Mouse (Mus musculus): ENCODE results near the gene Tk2. TPM values are rescaled to one million over a fixed set of nuclear protein-coding genes. Genes with fewer than 3 reads are reported as not detected.
"Not testable (repeated sequence)": the region's sequence is repeated elsewhere in the genome, so short reads cannot be mapped to it uniquely, and the experiment has no call there.

Tk2 gene
- 14.5 and 16.6 TPM in 2 replicates for total RNA-seq (2014; rRNA removed)
- 14.4 and 18.8 TPM in 2 replicates for polyA plus RNA-seq (2012; rRNA removed)

DNA sequence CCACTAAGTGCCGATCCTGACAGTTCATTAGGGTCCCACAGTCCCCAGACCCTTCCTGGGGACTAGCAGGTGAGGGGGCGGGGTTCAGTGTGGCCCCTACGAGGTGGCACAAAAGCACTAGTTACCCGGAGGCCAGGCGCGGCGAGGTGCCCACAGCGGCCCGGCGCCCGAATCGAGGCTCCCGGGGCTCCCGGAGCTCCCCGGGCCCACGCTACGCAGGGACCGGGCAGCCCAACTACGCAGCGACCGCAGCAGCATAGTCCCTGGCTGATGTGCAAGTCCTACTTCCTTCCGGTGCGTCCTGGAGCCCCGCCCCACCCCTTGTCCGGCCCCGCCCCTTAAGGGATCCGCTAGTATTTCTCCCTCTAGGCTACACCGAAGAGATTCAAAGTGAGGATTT, at the start of gene Tk2:
Gene Tk2 (minus strand): TSS at position 283 of the 400 bp plus-strand sequence.
- no peaks in the 10 kb centered on the region for H3K79me2 ChIP-seq (ENCODE audit: control insufficient read depth, insufficient read depth, low read length)
- peak within 1 kb of the TSS; percentile 98 for H3K4me3 ChIP-seq (ENCODE audit: insufficient read depth, low read depth, low read length)
- DNase-seq (ENCODE audit: extremely low read depth, low read depth, low spot score), result peak; percentile 67
- no peaks in the 10 kb centered on the region for H3K27me3 ChIP-seq (ENCODE audit: control insufficient read depth, insufficient read depth, low read length)
- peak within 1 kb of the TSS; percentile 87 for H3K27ac ChIP-seq (replicated peaks; ENCODE audit: insufficient read depth, low read depth, low read length)
- WGBS, result under 1% methylated on average over 28 of the region's 28 CpGs
- H3K36me3 ChIP-seq (ENCODE audit: control insufficient read depth, insufficient read depth, low read length), result no peaks in the 10 kb centered on the region
- peak within 1 kb of the TSS; percentile 97 for H3K9ac ChIP-seq (ENCODE audit: low read depth, low read length)
- peaks cover 2% of the 10 kb centered on the region; the same call in 1 of the 2 replicates for H3K4me1 ChIP-seq (ENCODE audit: control insufficient read depth, insufficient read depth, low read length)
- TF ChIP-seq POLR2A (IDR thresholded peaks at IDR 0.05; ENCODE audit: extremely low read depth, insufficient read depth, low read length), result peak; percentile 88
- TF ChIP-seq CTCF (IDR thresholded peaks at IDR 0.05; ENCODE audit: low read depth, low read length), result no peak

DNA sequence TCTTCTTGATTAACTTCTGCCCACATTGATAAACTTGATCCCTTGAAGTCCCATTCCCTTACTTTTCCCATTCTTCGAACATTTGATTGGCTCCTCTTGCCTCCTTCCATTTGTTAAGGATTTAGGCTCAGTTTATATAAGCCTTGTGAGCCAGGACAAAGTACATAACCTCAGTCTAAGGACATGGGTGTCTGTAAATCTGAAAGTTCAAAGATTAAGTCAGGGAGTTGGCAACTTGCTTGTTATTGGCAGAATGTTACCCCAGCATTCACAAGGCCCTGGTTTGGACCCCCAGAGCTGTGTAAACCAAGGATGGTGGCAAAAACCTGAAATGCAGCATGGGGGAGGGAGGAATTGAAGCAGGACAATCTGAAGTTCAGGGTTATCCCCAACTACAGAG, 46.0 kb upstream of the Tk2 start:
- no peak overlapping the region for H3K9ac ChIP-seq (ENCODE audit: low read depth, low read length)
- H3K36me3 ChIP-seq (ENCODE audit: control insufficient read depth, insufficient read depth, low read length), result no peaks in the 10 kb centered on the region
- WGBS, result 84% methylated on average over 1 of the region's 1 CpGs
- H3K79me2 ChIP-seq (ENCODE audit: control insufficient read depth, insufficient read depth, low read length), result no peaks in the 10 kb centered on the region
- DNase-seq (ENCODE audit: extremely low read depth, low read depth, low spot score), result peak; percentile 34
- TF ChIP-seq CTCF (IDR thresholded peaks at IDR 0.05; ENCODE audit: low read depth, low read length), result no peak
- TF ChIP-seq POLR2A (IDR thresholded peaks at IDR 0.05; ENCODE audit: extremely low read depth, insufficient read depth, low read length), result no peak
- H3K27ac ChIP-seq (replicated peaks; ENCODE audit: insufficient read depth, low read depth, low read length), result no peak overlapping the region
- H3K4me1 ChIP-seq (ENCODE audit: control insufficient read depth, insufficient read depth, low read length), result no peaks in the 10 kb centered on the region
- H3K27me3 ChIP-seq (ENCODE audit: control insufficient read depth, insufficient read depth, low read length), result no peaks in the 10 kb centered on the region
- H3K4me3 ChIP-seq (ENCODE audit: insufficient read depth, low read depth, low read length), result no peak overlapping the region

DNA sequence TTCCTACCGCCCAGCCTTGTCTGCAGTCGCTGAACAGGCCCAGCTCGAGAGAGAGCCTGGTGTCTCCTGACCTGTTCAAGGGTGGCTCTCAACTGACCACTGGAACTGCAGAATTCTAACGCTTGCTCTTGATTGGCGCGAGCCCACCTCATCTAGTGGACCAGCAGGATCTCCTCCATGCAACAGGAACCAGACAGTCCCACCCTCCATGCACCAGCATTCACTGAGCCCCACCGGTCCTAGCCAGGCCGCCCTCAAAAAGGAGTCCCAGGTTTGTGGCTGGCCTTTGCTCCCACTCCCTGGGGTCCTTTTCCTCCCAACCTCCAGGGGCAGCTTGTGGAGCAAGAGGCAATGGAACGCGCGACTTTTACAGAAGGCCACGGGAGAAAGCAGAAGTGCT, 44.7 kb upstream of the Tk2 start, which contains the start of gene Cmtm2a:
Gene Cmtm2a (minus strand): TSS at position 101 of the 400 bp plus-strand sequence.
- not testable (repeated sequence) for H3K27ac ChIP-seq (replicated peaks; ENCODE audit: insufficient read depth, low read depth, low read length); H3K79me2 ChIP-seq (ENCODE audit: control insufficient read depth, insufficient read depth, low read length); DNase-seq (ENCODE audit: extremely low read depth, low read depth, low spot score); H3K27me3 ChIP-seq (ENCODE audit: control insufficient read depth, insufficient read depth, low read length); H3K36me3 ChIP-seq (ENCODE audit: control insufficient read depth, insufficient read depth, low read length); H3K4me3 ChIP-seq (ENCODE audit: insufficient read depth, low read depth, low read length); H3K9ac ChIP-seq (ENCODE audit: low read depth, low read length); H3K4me1 ChIP-seq (ENCODE audit: control insufficient read depth, insufficient read depth, low read length)
- WGBS, result 89% methylated on average over 12 of the region's 12 CpGs

GRCm38 (mm10) chr8:104268937-104269440, 20.6 kb upstream of the Tk2 start:
- H3K9ac ChIP-seq (ENCODE audit: low read depth, low read length), result no peak overlapping the region
- no peaks in the 10 kb centered on the region for H3K79me2 ChIP-seq (ENCODE audit: control insufficient read depth, insufficient read depth, low read length)
- H3K4me1 ChIP-seq (ENCODE audit: control insufficient read depth, insufficient read depth, low read length), result no peaks in the 10 kb centered on the region
- WGBS, result 89% methylated on average over 6 of the region's 6 CpGs
- no peak overlapping the region for H3K4me3 ChIP-seq (ENCODE audit: insufficient read depth, low read depth, low read length)
- no peak for TF ChIP-seq POLR2A (IDR thresholded peaks at IDR 0.05; ENCODE audit: extremely low read depth, insufficient read depth, low read length)
- TF ChIP-seq CTCF (IDR thresholded peaks at IDR 0.05; ENCODE audit: low read depth, low read length), result no peak
- no peak for DNase-seq (ENCODE audit: extremely low read depth, low read depth, low spot score)
- no peaks in the 10 kb centered on the region for H3K27me3 ChIP-seq (ENCODE audit: control insufficient read depth, insufficient read depth, low read length)
- H3K27ac ChIP-seq (replicated peaks; ENCODE audit: insufficient read depth, low read depth, low read length), result no peak overlapping the region
- H3K36me3 ChIP-seq (ENCODE audit: control insufficient read depth, insufficient read depth, low read length), result no peaks in the 10 kb centered on the region

DNA sequence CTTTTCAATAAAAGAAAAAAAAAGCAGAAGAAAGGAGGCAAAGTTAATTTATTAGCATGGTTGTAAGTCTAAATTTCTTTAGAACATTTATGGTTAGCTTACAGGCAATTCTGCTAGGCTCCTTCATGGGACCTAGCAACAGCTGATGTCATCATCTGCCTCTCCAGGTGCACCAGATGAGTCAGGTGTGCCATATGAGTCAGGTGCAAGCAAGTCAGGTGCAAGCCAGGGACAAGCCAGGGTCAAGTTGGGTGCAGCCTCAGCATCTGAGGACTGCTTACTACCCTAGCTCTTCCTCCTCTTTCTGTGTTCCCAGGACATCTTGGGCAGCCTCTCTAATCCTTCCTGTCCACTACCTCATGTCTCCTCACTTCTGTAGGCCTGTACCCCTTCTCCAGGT, 20.0 kb upstream of the Tk2 start:
- Histone ChIP-seq H3K36me3 (ENCODE audit: control insufficient read depth, insufficient read depth, low read length) (no peaks in the 10 kb centered on the region), H3K9ac (ENCODE audit: low read depth, low read length) (no peak overlapping the region), H3K79me2 (ENCODE audit: control insufficient read depth, insufficient read depth, low read length) (no peaks in the 10 kb centered on the region), H3K27me3 (ENCODE audit: control insufficient read depth, insufficient read depth, low read length) (no peaks in the 10 kb centered on the region), H3K4me1 (ENCODE audit: control insufficient read depth, insufficient read depth, low read length) (no peaks in the 10 kb centered on the region), H3K27ac (replicated peaks; ENCODE audit: insufficient read depth, low read depth, low read length) (no peak overlapping the region), H3K4me3 (ENCODE audit: insufficient read depth, low read depth, low read length) (no peak overlapping the region)
- TF ChIP-seq CTCF (IDR thresholded peaks at IDR 0.05; ENCODE audit: low read depth, low read length), result no peak
- no peak for TF ChIP-seq POLR2A (IDR thresholded peaks at IDR 0.05; ENCODE audit: extremely low read depth, insufficient read depth, low read length)
- DNase-seq (ENCODE audit: extremely low read depth, low read depth, low spot score), result no peak

- H3K4me1 ChIP-seq (ENCODE audit: control insufficient read depth, insufficient read depth, low read length); H3K79me2 ChIP-seq (ENCODE audit: control insufficient read depth, insufficient read depth, low read length); DNase-seq (ENCODE audit: extremely low read depth, low read depth, low spot score); H3K9ac ChIP-seq (ENCODE audit: low read depth, low read length); H3K27ac ChIP-seq (replicated peaks; ENCODE audit: insufficient read depth, low read depth, low read length); H3K27me3 ChIP-seq (ENCODE audit: control insufficient read depth, insufficient read depth, low read length); H3K4me3 ChIP-seq (ENCODE audit: insufficient read depth, low read depth, low read length); H3K36me3 ChIP-seq (ENCODE audit: control insufficient read depth, insufficient read depth, low read length): not testable (repeated sequence)
- 97% methylated on average over 22 of the region's 22 CpGs for WGBS
Observed at GRCm38 (mm10) chr8:104264271-104264935, 16.0 kb upstream of the Tk2 start.

GRCm38 (mm10) chr8:104261802-104262201, 13.4 kb upstream of the Tk2 start:
- H3K4me1 ChIP-seq (ENCODE audit: control insufficient read depth, insufficient read depth, low read length); H3K36me3 ChIP-seq (ENCODE audit: control insufficient read depth, insufficient read depth, low read length); H3K4me3 ChIP-seq (ENCODE audit: insufficient read depth, low read depth, low read length); H3K27ac ChIP-seq (replicated peaks; ENCODE audit: insufficient read depth, low read depth, low read length); DNase-seq (ENCODE audit: extremely low read depth, low read depth, low spot score); H3K79me2 ChIP-seq (ENCODE audit: control insufficient read depth, insufficient read depth, low read length); H3K9ac ChIP-seq (ENCODE audit: low read depth, low read length); H3K27me3 ChIP-seq (ENCODE audit: control insufficient read depth, insufficient read depth, low read length): not testable (repeated sequence)
- whole genome bisulfite sequencing, result 97% methylated on average over 5 of the region's 5 CpGs
